9 mouse cellular contexts compared by ENCODE assay signal in the genomic region with DNA sequence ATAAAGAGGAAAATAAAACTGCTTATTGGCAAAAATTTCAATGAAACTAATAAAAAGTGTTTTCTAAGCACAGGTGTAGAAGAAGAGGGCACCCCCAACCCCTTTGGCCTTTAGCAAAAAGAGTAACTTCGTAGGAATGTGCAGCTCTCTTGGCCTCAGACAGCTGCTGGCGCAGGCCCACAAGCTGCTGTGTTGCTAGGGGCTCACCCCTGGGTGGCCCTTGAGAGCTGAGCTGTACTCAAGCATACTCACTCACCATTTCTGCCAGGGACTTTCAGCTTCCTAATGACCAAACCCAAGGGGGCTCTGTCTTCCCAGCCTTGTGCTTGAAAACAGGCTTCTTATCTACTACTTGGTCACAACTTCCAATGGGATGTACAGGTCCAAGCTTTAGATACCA.
"Had no signal": no experiment of that assay in that cellular context is flagged by ENCODE, and none has a peak within 500 bp of the region (broad histone marks: within the 10 kb centered on the region; RNA-seq: fewer than 3 reads in every experiment).

No protein-coding gene starts in this region.

- DNase-seq: left cerebral cortex, postnatal 4 days; lung, adult 2 months; lung, postnatal 36 days; right cerebral cortex, postnatal 14 days; thymus, adult 2 months; thymus, postnatal 25 days had no signal

- H3K4me3 ChIP-seq: liver, embryonic 15.5 days; midbrain, embryonic 13.5 days; stomach, embryonic 15.5 days had no signal

- H3K27me3 ChIP-seq: liver, embryonic 15.5 days; midbrain, embryonic 13.5 days; stomach, embryonic 15.5 days had no signal

- H3K9me3 ChIP-seq: liver, embryonic 15.5 days; midbrain, embryonic 13.5 days; stomach, embryonic 15.5 days had no signal

- H3K27ac ChIP-seq: liver, embryonic 15.5 days; midbrain, embryonic 13.5 days; stomach, embryonic 15.5 days had no signal

- H3K4me1 ChIP-seq: liver, embryonic 15.5 days; midbrain, embryonic 13.5 days; stomach, embryonic 15.5 days had no signal
